Mouse (Mus musculus) embryonic fibroblast, embryonic 13.5 days (primary cell): ENCODE data around the gene Gpc3. TPM values are rescaled to one million over a fixed set of nuclear protein-coding genes. Genes with fewer than 3 reads are reported as not detected.
"Not testable (repeated sequence)": the region's sequence is repeated elsewhere in the genome, so short reads cannot be mapped to it uniquely, and the experiment has no call there.

ENCODE experiments used
- H3K27ac ChIP-seq: 2 replicates; pipeline ENCODE4 v1.5.1; 2012; ENCODE audit warnings: low read length, control low read depth, inconsistent platforms; ENCODE audit not compliant: insufficient read depth
- H3K4me1 ChIP-seq: 2 replicates; pipeline ENCODE4 v1.6.1; 2011; ENCODE audit warnings: low read length; ENCODE audit not compliant: control insufficient read depth, insufficient read depth
- H3K4me3 ChIP-seq: 2 replicates; pipeline ENCODE4 v1.5.1; 2011; ENCODE audit warnings: mild to moderate bottlenecking, control low read depth, low read length; ENCODE audit not compliant: insufficient read depth
- CTCF ChIP-seq: IDR thresholded peaks from 2 replicates; pipeline ENCODE4 v1.5.1; 2011; ENCODE audit warnings: mild to moderate bottlenecking, control low read depth, low read length, moderate library complexity, borderline replicate concordance; ENCODE audit not compliant: insufficient read depth
- POLR2A ChIP-seq: IDR thresholded peaks from 2 replicates; pipeline ENCODE4 v1.6.1; 2011; ENCODE audit warnings: low read depth, mild to moderate bottlenecking, control low read depth, low read length, moderate library complexity
- polyA plus RNA-seq: library from polyadenylated mRNA; stranded (reverse); fragments of >200 nt; gene quantifications from 2 replicates; pipeline ENCODE4 v1.2.4, GENCODE M21; 2011; ENCODE audit warnings: low read depth; ENCODE audit not compliant: missing spikeins, insufficient read length

Gene Gpc3
- polyA plus RNA-seq, 1 experiment: 149 TPM

DNA sequence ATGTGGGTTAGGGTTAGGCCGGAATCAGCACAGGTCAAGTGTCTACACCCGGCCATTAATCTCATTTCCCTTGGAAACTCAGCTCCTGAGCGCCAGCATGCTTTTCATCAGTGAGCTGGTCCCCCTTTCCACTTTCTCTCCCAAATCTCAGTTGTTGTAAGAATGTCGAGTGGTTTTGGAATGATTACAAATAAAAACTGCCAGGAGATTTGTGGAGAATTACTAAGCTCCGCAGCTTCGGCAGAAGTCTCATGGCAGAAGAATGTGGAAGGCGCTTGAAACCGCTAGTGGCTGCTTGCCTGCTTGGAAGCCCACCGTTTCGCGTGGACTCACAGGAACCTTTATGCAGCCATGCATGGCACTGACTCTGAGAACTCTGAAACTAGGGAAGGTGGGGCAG is 351.8 kb downstream of the Gpc3 start:
- TF ChIP-seq CTCF (no peak), POLR2A (no peak)
- Histone ChIP-seq H3K4me1 (peaks cover 6% of the 10 kb centered on the region), H3K4me3 (no peak overlapping the region), H3K27ac (peak overlapping the region; percentile 85)

DNA sequence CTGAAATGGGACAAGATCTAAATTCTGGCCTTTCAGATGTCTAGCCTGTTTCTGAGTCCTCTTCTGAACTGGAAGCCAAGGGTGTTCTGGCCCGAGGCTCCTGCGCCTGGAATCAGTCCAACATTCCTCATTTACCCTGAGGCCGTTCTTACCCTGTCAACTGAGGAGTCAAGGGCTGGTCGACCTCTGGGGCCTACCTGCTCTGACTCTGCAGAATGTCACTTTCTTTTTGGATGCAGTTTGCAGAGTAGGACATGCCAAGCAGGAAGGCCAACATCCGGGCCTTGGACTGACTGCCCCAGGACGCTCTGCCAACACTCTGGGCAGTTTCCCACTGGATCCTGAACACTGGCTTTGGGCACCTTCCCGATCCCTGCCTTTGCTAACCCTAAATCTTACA is 352.2 kb downstream of the Gpc3 start:
- Histone ChIP-seq H3K4me1 (peaks cover 6% of the 10 kb centered on the region), H3K4me3 (no peak overlapping the region), H3K27ac (peak overlapping the region; percentile 79)
- no peak for TF ChIP-seq POLR2A
- TF ChIP-seq CTCF: no peak

GRCm38 (mm10) chrX:52259771-52260170 is 354.0 kb downstream of the Gpc3 start:
- not testable (repeated sequence) for H3K4me1 ChIP-seq, H3K27ac ChIP-seq

GRCm38 (mm10) chrX:52254526-52254925 is 359.2 kb downstream of the Gpc3 start:
- no peaks in the 10 kb centered on the region for H3K4me1 ChIP-seq
- TF ChIP-seq CTCF (no peak), POLR2A (no peak)
- H3K27ac ChIP-seq: no peak overlapping the region
- no peak overlapping the region for H3K4me3 ChIP-seq

More at GRCm38 (mm10) chrX:52259771-52260170, 354.0 kb downstream of the Gpc3 start:
- H3K4me3 ChIP-seq: not testable (repeated sequence)

GRCm38 (mm10) chrX:52245694-52246297 is 368.0 kb downstream of the Gpc3 start:
- no peak for TF ChIP-seq POLR2A
- TF ChIP-seq CTCF: no peak
- Histone ChIP-seq H3K27ac (no peak overlapping the region), H3K4me1 (peaks cover 3% of the 10 kb centered on the region; the same call in 1 of the 2 replicates)

DNA sequence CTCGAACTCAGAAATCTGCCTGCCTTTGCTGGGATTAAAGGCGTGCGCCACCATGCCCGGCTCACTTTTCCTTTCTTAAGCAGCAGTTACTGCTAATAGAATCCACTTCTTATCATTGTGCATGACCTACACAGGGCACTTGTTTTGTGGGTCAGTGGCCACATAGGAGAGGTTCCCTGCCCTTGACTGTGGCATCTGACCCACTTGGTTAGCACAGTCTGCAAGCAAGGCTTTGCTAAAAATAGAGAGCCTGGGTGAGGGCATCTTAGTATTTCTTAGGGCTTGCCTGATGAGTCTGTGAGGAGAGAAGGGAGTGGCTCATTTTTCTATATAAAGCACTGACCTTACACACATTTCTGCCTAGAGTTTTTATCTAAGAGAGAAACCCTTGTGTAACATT is 376.3 kb downstream of the Gpc3 start:
- Histone ChIP-seq H3K4me3 (no peak overlapping the region), H3K27ac (no peak overlapping the region), H3K4me1 (no peaks in the 10 kb centered on the region; the same call in 1 of the 2 replicates)
- TF ChIP-seq CTCF (no peak), POLR2A (no peak)

More at GRCm38 (mm10) chrX:52245694-52246297, 368.0 kb downstream of the Gpc3 start:
- H3K4me3 ChIP-seq: no peak overlapping the region

DNA sequence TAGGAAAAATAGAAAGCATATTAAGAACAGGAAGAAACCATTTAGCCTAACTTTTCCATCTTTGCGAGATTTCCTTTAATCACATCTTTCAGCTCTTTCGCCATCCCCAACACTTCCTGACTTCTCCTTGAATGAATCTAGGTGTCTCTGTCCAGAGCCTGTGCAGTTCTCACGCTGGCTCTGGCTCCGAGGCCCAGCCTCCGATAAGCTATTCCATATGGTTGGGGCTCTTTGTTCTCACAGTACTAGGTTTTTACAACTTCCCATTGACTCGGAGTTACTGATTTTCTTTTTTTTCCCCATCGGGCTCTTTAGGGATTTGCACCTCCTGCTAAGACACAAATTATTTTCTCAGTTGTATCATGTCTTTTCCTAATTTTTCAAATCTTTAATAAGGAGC is 381.8 kb downstream of the Gpc3 start:
- TF ChIP-seq CTCF (no peak), POLR2A (no peak)
- H3K4me1 ChIP-seq: no peaks in the 10 kb centered on the region
- H3K4me3 ChIP-seq: no peak overlapping the region
- no peak overlapping the region for H3K27ac ChIP-seq

GRCm38 (mm10) chrX:52230711-52231110 is 383.0 kb downstream of the Gpc3 start:
- TF ChIP-seq CTCF (no peak), POLR2A (no peak)
- H3K4me1 ChIP-seq: no peaks in the 10 kb centered on the region
- H3K27ac ChIP-seq: no peak overlapping the region; the same call in 1 of the 2 replicates
- no peak overlapping the region for H3K4me3 ChIP-seq

Other genes starting within 250 kb of the Gpc3 start
- not detected in 2 replicates for gene Ccdc160, start 177.2 kb upstream of the Gpc3 start, polyA plus RNA-seq